Mouse (Mus musculus): ENCODE results near the gene C2. TPM values are rescaled to one million over a fixed set of nuclear protein-coding genes. Genes with fewer than 3 reads are reported as not detected.
A peak's percentile ranks its signal among the peaks of the same experiment; 100 is the strongest.

C2 gene
- polyA plus RNA-seq, 1 experiment = 10.8 TPM

DNA sequence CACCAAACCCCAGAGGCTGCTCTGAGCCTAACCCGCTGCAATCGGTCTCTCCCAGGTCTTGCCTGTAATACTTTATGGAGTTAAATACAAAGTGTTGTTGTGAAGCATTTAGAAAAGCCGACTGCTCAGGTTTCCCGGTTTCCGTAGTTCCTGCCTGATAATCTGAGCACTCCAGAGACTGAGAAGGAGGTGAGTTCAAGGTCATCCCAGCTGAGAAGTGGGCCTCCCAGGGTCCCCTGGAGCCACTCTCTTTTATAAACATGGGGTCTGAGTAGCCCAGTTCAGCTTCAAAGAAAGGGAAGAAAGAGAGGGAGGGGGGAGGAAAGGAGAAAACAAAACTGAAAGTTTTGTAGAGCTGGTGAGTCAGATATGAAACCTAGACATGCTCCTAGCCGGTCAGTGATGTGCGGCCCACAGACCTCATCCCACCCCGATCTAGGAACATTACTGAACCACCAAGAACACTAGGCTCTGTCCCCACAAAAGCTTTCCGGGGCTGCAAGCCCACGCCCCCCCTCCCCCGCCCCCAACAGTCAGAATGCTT, 18.7 kb downstream of the C2 start, which contains the start of gene Zbtb12:
Gene Zbtb12 (plus strand): TSS at position 148 of the 544 bp plus-strand sequence.
- Histone ChIP-seq H3K27ac (ENCODE audit: insufficient read depth, low read length) (no peak within 1 kb of the TSS), H3K4me1 (ENCODE audit: control insufficient read depth, insufficient read depth, low read length) (peaks cover 2% of the 10 kb centered on the region), H3K9me3 (replicated peaks; ENCODE audit: control insufficient read depth, insufficient read depth, low read length, poor library complexity, severe bottlenecking) (no peaks in the 10 kb centered on the region), H3K27me3 (ENCODE audit: control insufficient read depth, insufficient read depth, low read length, poor library complexity, severe bottlenecking) (no peaks in the 10 kb centered on the region), H3K9ac (ENCODE audit: low read depth, poor library complexity, severe bottlenecking) (peak within 1 kb of the TSS; percentile 4; the same call in 1 of the 2 replicates), H3K4me3 (ENCODE audit: low read depth, low read length) (peak within 1 kb of the TSS; percentile 30), H3K36me3 (ENCODE audit: control insufficient read depth, insufficient read depth, low read length, poor library complexity, severe bottlenecking) (no peaks in the 10 kb centered on the region)
- TF ChIP-seq POLR2A (IDR thresholded peaks at IDR 0.05; ENCODE audit: insufficient read depth, low read length) = no peak
- no peak for TF ChIP-seq CTCF (IDR thresholded peaks at IDR 0.05; ENCODE audit: low read depth, low read length)
- no peak for TF ChIP-seq EP300 (IDR thresholded peaks at IDR 0.05; ENCODE audit: insufficient read depth, low read depth, low read length)

DNA sequence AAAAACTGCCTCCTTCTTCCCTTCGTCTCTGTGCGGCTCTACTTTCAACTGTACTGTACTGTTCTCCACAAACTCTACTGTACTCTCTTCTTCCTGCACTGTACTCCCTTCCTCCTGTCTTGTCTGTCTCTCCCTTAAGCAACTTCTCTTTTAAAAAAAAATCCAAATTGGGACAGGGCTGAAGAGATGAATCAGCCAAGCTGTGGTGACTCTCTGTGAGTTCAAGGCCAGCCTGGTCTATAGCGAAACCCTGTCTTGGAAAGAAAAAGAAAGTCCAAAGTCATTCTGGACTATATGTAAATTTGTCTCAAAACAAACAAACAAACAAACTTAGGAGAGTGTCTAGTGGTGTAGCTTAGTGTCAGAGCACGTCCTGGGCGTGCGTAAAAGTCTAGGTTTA, 23.7 kb downstream of the C2 start:
- Histone ChIP-seq H3K27me3 (ENCODE audit: control insufficient read depth, insufficient read depth, low read length, poor library complexity, severe bottlenecking) (no peaks in the 10 kb centered on the region; the same call in 1 of the 2 replicates), H3K36me3 (ENCODE audit: control insufficient read depth, insufficient read depth, low read length, poor library complexity, severe bottlenecking) (no peaks in the 10 kb centered on the region), H3K4me1 (ENCODE audit: control insufficient read depth, insufficient read depth, low read length) (no peaks in the 10 kb centered on the region), H3K4me3 (ENCODE audit: low read depth, low read length) (no peak overlapping the region), H3K9me3 (replicated peaks; ENCODE audit: control insufficient read depth, insufficient read depth, low read length, poor library complexity, severe bottlenecking) (no peaks in the 10 kb centered on the region), H3K9ac (ENCODE audit: low read depth, poor library complexity, severe bottlenecking) (no peak overlapping the region), H3K27ac (ENCODE audit: insufficient read depth, low read length) (no peak overlapping the region)
- no peak for TF ChIP-seq EP300 (IDR thresholded peaks at IDR 0.05; ENCODE audit: insufficient read depth, low read depth, low read length)
- TF ChIP-seq POLR2A (IDR thresholded peaks at IDR 0.05; ENCODE audit: insufficient read depth, low read length) = no peak
- TF ChIP-seq CTCF (IDR thresholded peaks at IDR 0.05; ENCODE audit: low read depth, low read length) = no peak

DNA sequence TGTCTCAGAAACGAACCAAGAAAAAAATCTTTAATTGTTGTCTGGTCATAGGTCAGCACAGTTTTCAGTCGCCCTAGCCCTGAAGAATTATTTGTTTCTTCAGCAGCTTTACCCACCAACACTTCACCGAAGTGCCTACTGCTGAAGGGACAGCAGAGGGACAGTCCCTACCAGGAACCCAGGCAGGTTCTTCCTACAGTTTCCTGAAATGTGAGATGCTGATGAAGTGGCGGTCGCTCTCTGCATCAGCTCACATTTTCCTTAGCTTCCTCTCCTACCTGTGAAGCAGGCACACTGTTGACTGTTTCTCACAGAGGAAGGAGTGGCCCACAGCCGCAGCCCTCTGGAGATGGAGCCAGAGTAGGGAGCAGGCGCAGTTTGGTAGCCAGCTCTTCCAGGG, 32.1 kb downstream of the C2 start:
- Histone ChIP-seq H3K27me3 (ENCODE audit: control insufficient read depth, insufficient read depth, low read length, poor library complexity, severe bottlenecking) (no peaks in the 10 kb centered on the region; the same call in 1 of the 2 replicates), H3K36me3 (ENCODE audit: control insufficient read depth, insufficient read depth, low read length, poor library complexity, severe bottlenecking) (no peaks in the 10 kb centered on the region), H3K4me1 (ENCODE audit: control insufficient read depth, insufficient read depth, low read length) (no peaks in the 10 kb centered on the region), H3K4me3 (ENCODE audit: low read depth, low read length) (no peak overlapping the region), H3K27ac (ENCODE audit: insufficient read depth, low read length) (no peak overlapping the region), H3K9ac (ENCODE audit: low read depth, poor library complexity, severe bottlenecking) (no peak overlapping the region), H3K9me3 (replicated peaks; ENCODE audit: control insufficient read depth, insufficient read depth, low read length, poor library complexity, severe bottlenecking) (no peaks in the 10 kb centered on the region)
- TF ChIP-seq CTCF (IDR thresholded peaks at IDR 0.05; ENCODE audit: low read depth, low read length) (no peak), EP300 (IDR thresholded peaks at IDR 0.05; ENCODE audit: insufficient read depth, low read depth, low read length) (no peak), POLR2A (IDR thresholded peaks at IDR 0.05; ENCODE audit: insufficient read depth, low read length) (no peak)

DNA sequence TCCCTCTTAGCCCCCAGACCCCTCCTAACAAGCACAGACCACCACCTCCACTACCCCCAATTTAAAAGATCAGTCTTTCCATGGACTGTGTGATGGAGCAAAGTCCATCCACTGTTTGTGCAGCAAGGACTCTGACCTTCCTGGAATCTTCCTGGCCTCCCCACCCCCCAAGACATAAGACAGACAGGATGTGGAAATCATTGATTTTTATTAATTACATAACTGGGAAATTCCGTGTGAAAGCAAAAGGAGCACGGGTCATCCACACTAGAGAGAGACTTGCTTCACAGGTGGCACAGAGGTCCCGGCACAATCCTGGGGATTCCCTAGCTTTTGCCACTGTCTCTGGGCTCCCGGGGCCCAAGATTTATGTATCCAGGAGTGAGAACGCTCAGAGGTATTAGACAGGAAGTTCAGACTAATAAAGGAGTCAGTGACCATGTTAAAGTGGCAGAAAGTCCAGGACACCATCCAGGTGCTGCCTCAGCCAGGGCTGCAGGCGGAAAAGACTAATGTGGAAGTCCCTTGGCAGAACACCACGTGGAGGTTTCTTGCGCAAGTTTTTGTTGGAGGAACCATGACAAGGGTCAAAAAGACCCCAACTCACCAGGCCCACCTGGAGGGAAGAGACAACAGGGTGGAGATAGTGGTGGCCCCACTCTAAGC, 35.5 kb downstream of the C2 start, which contains the start of gene Cfb:
Gene Cfb (minus strand): TSS at position 103 of the 666 bp plus-strand sequence.
- no peaks in the 10 kb centered on the region for H3K9me3 ChIP-seq (replicated peaks; ENCODE audit: control insufficient read depth, insufficient read depth, low read length, poor library complexity, severe bottlenecking)
- no peak within 1 kb of the TSS for H3K9ac ChIP-seq (ENCODE audit: low read depth, poor library complexity, severe bottlenecking)
- H3K4me3 ChIP-seq (ENCODE audit: low read depth, low read length) = no peak within 1 kb of the TSS
- no peak for TF ChIP-seq CTCF (IDR thresholded peaks at IDR 0.05; ENCODE audit: low read depth, low read length)
- TF ChIP-seq POLR2A (IDR thresholded peaks at IDR 0.05; ENCODE audit: insufficient read depth, low read length) = no peak
- no peak for TF ChIP-seq EP300 (IDR thresholded peaks at IDR 0.05; ENCODE audit: insufficient read depth, low read depth, low read length)
- H3K4me1 ChIP-seq (ENCODE audit: control insufficient read depth, insufficient read depth, low read length) = no peaks in the 10 kb centered on the region
- no peaks in the 10 kb centered on the region for H3K27me3 ChIP-seq (ENCODE audit: control insufficient read depth, insufficient read depth, low read length, poor library complexity, severe bottlenecking)
- no peaks in the 10 kb centered on the region for H3K36me3 ChIP-seq (ENCODE audit: control insufficient read depth, insufficient read depth, low read length, poor library complexity, severe bottlenecking)
- no peak within 1 kb of the TSS for H3K27ac ChIP-seq (ENCODE audit: insufficient read depth, low read length)

DNA sequence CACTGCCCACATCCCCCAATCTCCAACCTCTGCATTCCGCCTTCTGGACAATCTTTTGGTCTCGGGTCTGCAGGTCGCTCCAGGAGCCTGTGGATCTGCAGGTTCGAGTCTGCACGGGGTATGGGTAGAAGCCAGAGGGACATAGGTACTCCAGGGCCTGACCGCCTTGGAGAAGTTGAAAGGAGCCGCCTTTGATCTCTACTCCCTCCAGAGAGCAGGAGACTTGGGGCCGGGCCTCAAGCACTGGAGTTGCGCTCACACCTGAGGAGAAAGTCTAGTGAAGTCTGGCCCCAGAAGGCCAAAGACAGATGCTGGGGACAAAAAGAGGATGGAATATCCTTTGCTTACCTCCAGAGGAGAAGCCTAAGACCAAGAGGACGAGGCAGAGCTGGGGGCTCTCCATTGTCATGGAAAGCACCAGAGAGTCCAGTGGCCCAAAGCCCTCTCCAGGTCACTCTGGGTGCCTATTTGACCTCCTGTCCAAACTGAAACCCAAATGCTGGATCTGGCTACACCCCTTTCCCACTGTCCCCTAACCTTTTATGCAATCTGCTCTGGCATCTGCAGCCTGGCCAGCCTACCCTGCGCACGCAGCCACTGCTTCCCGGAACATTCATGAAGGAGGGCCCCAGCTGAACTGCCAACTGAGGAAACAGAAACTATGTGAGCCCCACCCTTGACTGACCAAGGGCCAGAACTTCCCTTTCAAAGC, 36.2 kb downstream of the C2 start:
- no peaks in the 10 kb centered on the region for H3K36me3 ChIP-seq (ENCODE audit: control insufficient read depth, insufficient read depth, low read length, poor library complexity, severe bottlenecking)
- no peaks in the 10 kb centered on the region for H3K4me1 ChIP-seq (ENCODE audit: control insufficient read depth, insufficient read depth, low read length)
- TF ChIP-seq POLR2A (IDR thresholded peaks at IDR 0.05; ENCODE audit: insufficient read depth, low read length) (no peak), CTCF (IDR thresholded peaks at IDR 0.05; ENCODE audit: low read depth, low read length) (no peak), EP300 (IDR thresholded peaks at IDR 0.05; ENCODE audit: insufficient read depth, low read depth, low read length) (no peak)

More for the DNA sequence above, 36.2 kb downstream of the C2 start:
- no peak overlapping the region for H3K27ac ChIP-seq (ENCODE audit: insufficient read depth, low read length)
- H3K9me3 ChIP-seq (replicated peaks; ENCODE audit: control insufficient read depth, insufficient read depth, low read length, poor library complexity, severe bottlenecking) = no peaks in the 10 kb centered on the region
- H3K4me3 ChIP-seq (ENCODE audit: low read depth, low read length) = no peak overlapping the region
- no peak overlapping the region for H3K9ac ChIP-seq (ENCODE audit: low read depth, poor library complexity, severe bottlenecking)
- H3K27me3 ChIP-seq (ENCODE audit: control insufficient read depth, insufficient read depth, low read length, poor library complexity, severe bottlenecking) = no peaks in the 10 kb centered on the region

Data from ES-Bruce4 (cell line).